In the genomic region with DNA sequence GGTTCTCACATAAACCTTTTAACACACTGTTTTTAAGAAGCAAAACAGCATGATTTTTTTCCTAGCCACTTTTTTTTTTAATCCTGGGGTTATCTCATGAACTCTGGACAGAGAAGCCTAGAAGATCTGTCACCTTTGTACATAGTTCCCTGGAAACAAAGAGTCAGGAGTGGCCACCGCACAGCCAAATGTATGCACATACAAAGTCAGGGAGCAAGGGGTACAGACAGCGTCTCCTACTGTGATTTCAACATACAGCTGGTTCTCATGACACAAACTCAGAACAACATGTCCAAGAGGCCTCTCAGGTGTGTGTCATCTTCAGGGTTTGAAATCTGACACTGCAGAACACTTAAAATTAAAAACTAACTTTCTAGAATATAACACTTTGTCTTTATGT, we compare ENCODE assay signal across 25 mouse cellular contexts.
"Had no signal": no experiment of that assay in that cellular context is flagged by ENCODE, and none has a peak within 500 bp of the region (broad histone marks: within the 10 kb centered on the region; RNA-seq: fewer than 3 reads in every experiment).

No protein-coding gene starts in this region.

- H3K4me2 ChIP-seq: heart, embryonic 12.5 days; hindbrain, embryonic 12.5 days; hindbrain, embryonic 14.5 days; kidney, embryonic 15.5 days; limb, embryonic 13.5 days; limb, embryonic 15.5 days had no signal

- H3K4me3 ChIP-seq: gastrocnemius, adult 2 months; heart, embryonic 10.5 days; heart, embryonic 12.5 days; hindbrain, embryonic 10.5 days; hindbrain, embryonic 12.5 days; kidney, embryonic 15.5 days; limb, embryonic 13.5 days; limb, embryonic 15.5 days had no signal

- H3K4me1 ChIP-seq: heart, embryonic 10.5 days; hindbrain, embryonic 10.5 days; hindbrain, embryonic 12.5 days had no signal

- H3K27me3 ChIP-seq: heart, embryonic 12.5 days; hindbrain, embryonic 12.5 days; kidney, embryonic 15.5 days; limb, embryonic 13.5 days; limb, embryonic 15.5 days had no signal

- H3K9ac ChIP-seq: heart, embryonic 12.5 days; hindbrain, embryonic 12.5 days; hindbrain, embryonic 14.5 days; kidney, embryonic 15.5 days; limb, embryonic 13.5 days; limb, embryonic 15.5 days had no signal

- ATAC-seq: hindbrain, embryonic 16.5 days; intestine, embryonic 16.5 days had no signal

- DNase-seq: gastrocnemius, adult 2 months; gastrocnemius, postnatal 10 days; gastrocnemius, postnatal 25 days; heart, adult 18-20 months; heart, postnatal 10 days; heart, postnatal 4 days; kidney, adult 11 months; kidney, adult 2 months; kidney, adult 9 months; kidney, postnatal 14 days; kidney, postnatal 36 days; layer of hippocampus, adult 9-11 months; layer of hippocampus, postnatal 36 days; left cerebral cortex, postnatal 4 days had no signal

- H3K27ac ChIP-seq: gastrocnemius, adult 2 months; heart, embryonic 10.5 days; hindbrain, embryonic 10.5 days; hindbrain, embryonic 12.5 days; hindbrain, embryonic 14.5 days; kidney, embryonic 15.5 days; kidney, postnatal 0 days; limb, embryonic 13.5 days; limb, embryonic 15.5 days had no signal

- H3K9me3 ChIP-seq: heart, embryonic 10.5 days; heart, embryonic 12.5 days; hindbrain, embryonic 12.5 days; kidney, embryonic 15.5 days; limb, embryonic 13.5 days; limb, embryonic 15.5 days had no signal

- H3K36me3 ChIP-seq: heart, embryonic 10.5 days; heart, embryonic 12.5 days; hindbrain, embryonic 10.5 days; hindbrain, embryonic 12.5 days; kidney, embryonic 15.5 days; limb, embryonic 13.5 days; limb, embryonic 15.5 days had no signal
